Mouse (Mus musculus): Measurements from ENCODE around the gene Uso1. TPM values are rescaled to one million over a fixed set of nuclear protein-coding genes. Genes with fewer than 3 reads are reported as not detected.

Uso1 gene
- total RNA-seq, 2 experiments from 2014 or later, result 81.8 to 98.8 TPM

DNA sequence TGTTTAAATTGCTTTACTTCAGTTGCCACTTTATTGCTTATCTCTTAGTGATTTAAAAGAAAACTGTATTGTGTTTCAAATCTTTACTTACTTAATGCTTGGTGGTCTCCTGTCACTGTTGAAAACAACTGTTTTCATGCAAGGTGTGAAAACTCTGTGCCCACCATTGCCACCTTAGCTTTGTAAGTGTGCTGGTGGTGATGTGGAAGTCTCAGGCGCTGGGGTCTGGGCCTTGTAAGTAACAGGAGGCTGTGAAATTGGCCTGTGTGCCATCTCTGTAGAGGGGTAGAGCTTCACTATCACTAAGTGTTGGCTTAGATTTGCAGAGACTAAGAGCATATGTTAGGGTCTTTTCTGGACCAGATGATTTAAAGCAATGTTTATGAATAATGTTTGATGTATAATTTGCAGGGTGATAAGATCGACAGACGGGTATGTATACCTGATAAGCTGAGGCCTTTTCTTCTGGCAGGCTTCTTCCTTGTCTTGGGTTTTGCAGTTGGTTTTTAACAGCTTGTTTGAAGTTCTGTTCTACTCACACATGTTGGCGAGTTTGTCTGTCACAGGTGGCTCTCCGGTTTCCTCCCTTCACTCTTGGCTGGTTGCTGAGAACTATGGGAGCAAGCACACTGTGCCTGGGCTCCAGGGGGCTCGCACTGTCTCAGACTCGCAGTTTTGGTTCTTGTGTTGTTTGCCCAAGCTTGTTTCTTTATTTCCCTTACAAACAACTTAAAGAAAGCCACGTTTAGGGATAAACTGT is 45.5 kb downstream of the Uso1 start:
- no peak for DNase-seq (ENCODE audit: low spot score in 2 of 2)

DNA sequence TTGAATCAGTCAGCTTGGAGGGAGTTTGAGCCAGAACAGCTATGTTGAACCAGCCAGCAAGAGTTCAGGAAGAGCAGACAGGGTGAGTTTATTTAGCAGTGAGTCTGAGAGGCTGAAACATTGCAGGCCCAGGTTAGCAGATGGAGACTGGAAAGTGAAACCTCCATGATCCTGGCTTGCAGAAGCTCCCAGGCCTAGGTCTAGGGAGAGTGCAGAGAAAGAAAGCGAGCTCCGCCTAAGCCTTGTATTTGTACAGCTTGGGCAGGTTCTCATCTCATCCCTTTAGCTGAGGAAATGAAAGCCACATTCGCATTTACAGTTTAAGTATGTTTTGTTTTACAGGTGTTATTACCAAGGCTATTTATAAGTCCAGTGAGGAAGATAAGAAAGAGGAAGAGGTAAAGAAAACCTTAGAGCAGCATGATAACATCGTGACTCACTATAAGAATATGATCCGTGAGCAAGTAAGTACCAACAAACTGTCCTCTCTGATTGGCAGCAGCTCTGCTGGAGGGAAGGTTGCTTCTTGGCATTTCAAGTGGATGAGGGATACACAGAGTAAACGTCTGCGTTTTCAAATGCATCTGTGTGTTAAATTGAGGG is 51.2 kb downstream of the Uso1 start:
- DNase-seq (ENCODE audit: low spot score in 2 of 2), result no peak

DNA sequence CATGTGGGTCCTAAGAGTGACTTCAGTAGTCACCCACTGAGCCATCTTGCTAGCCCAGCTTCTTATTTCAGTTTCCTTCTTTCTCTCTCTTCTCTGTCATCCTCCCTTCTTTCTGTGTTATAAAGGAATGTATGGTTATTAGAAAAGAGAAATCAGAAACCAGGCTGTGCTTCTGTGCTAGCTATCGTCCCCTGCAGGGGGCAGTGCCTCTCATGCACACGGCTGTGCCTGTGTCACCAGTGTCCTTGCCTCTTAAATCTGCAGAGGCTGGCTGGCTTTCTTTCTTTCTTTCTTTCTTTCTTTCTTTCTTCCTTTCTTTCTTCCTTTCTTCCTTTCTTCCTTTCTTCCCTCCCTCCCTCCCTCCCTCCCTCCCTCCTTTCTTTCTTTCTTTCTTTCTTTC is 58.0 kb downstream of the Uso1 start:
- DNase-seq (ENCODE audit: low spot score in 2 of 2), result peak; percentile 24 to 40

- peak in 1 of 2 experiments; percentile 32 for DNase-seq (ENCODE audit: low spot score in 2 of 2)
These were observed 59.4 kb downstream of the Uso1 start for GRCm38 (mm10) chr5:92196895-92197811.

DNA sequence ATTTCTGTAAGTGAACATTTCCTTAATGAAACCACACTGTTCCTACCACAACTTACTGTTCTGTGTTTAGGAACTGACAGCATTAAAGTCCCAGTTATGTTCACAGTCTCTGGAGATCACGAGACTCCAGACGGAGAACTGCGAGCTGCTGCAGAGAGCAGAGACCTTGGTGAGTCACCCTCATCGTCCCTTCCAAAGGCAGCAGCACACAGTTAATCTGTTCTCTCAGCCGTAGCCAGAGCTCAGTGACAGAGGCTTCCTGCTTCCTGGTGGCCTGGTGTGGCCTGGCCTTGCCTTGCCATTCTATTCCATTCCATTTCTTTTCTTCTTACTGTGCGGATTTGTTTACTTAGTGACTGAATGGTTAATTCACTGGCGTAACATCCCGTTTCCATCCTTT is 60.5 kb downstream of the Uso1 start:
- DNase-seq (ENCODE audit: low spot score in 2 of 2), result peak in 1 of 2 experiments; percentile 20

DNA sequence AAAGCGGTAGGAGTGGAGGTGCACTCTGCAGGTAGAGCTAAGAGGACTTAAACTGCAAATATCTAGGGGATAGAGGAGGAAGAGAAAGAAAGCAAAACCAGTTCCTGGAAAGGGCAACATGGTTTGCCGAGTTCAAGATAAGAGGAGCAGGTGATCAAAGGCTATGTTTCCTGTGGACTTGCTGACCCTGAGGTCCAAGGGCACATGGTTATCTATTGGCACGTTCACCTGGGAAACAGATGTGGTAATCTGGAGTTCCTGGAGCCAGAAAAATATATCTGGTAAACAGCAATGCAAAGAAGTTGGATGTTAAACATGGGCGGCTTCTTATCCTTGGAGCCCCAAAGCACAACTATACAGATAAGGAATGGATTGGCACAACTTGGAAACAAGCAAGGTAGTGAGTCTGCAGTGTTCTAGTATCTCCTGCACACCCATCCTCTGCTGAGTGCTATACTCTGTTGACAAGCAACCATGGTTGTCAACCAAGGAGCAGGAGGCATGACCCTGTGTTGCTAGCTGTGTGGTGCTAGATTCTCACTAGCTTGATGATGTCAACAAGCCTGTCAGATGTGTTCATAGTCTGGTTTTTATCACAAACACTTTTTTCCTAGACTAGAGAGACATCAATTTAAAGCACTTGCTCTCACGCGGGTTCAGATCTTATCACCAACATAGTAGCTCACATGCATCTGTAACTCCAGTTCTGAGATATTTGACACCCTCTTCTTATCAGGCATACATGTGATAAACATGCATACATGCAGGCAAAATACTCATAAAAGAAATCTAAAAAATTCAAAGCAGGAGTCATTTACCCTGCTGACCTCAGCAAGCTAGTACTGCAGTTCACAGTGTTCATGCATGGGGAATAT is 66.7 kb downstream of the Uso1 start:
- DNase-seq (ENCODE audit: low spot score in 2 of 2), result no peak

DNA sequence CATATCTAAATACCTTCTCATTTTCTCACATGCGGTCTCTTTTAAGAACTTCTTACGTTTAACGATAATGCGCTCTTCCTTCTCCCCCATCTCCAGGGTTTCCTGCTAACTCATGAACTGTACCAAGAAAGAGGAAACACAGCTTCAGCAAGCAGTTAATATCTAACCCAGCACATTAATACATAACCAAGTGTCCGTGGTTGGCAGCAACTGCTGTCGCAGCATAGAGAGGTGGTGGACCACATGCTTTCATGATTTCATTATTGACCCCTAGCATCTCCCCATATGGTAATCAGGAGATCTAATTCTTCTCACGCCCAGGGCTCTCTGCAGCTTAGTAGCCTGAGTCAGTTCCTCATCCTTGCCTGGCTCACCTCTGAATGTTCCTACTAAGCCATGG is 67.4 kb downstream of the Uso1 start:
- DNase-seq (ENCODE audit: low spot score in 2 of 2), result no peak

- no peak for DNase-seq (ENCODE audit: low spot score in 2 of 2)
These were observed 68.0 kb downstream of the Uso1 start for GRCm38 (mm10) chr5:92205706-92206105.

GRCm38 (mm10) chr5:92206121-92206520 is 68.4 kb downstream of the Uso1 start:
- DNase-seq (ENCODE audit: low spot score in 2 of 2), result no peak

- no peak for DNase-seq (ENCODE audit: low spot score in 2 of 2)
These were observed 72.5 kb downstream of the Uso1 start for GRCm38 (mm10) chr5:92210205-92210604.

DNA sequence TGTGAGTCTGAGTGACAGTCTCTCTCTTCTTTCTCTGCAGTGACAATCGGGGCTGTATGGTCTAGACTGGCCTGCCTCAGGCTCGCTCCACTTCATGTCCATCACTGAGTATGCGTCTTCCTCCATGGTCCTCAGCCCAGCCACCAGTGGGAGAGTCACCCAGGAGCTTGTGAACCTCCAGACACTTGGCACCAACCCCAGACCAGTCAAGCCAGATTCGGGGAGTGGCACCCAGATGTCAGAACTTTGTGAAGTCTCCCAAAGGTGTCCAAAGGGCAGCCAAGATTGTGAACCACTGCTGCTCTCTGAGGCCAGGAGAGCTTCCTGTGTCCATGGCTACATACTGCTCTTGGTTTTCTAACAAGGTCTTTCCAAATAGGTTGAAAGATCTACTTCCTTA is 74.5 kb downstream of the Uso1 start:
- no peak for DNase-seq (ENCODE audit: low spot score in 2 of 2)

- DNase-seq (ENCODE audit: low spot score in 2 of 2), result no peak
These were observed 77.6 kb downstream of the Uso1 start, which contains the start of gene U90926 for GRCm38 (mm10) chr5:92215308-92215707. Gene U90926 (minus strand): TSS chr5:92215408.

- DNase-seq (ENCODE audit: low spot score in 2 of 2), result no peak
These were observed 81.4 kb downstream of the Uso1 start for GRCm38 (mm10) chr5:92218915-92219793.

DNA sequence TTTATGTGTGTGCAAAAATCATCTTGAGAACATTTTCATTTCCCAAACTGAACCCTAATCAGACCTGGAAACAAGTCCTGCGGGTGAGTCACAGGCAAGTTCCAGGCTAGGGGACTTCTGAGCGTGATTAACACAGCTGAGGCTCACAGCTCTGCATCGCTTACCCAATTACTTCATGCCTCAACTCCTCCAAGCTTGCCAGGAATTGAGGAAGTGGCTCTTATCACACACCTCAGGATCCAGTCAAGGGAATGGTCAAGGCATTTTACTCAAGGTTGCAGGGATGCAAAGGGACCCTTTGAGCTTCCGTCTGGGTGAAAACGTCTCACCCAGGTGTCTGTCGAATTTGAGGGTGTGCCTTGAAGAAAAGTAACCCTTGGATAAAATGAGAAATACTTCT is 82.1 kb downstream of the Uso1 start:
- DNase-seq (ENCODE audit: low spot score in 2 of 2), result no peak

- no peak for DNase-seq (ENCODE audit: low spot score in 2 of 2)
These were observed 82.7 kb downstream of the Uso1 start for GRCm38 (mm10) chr5:92220287-92220902.

DNA sequence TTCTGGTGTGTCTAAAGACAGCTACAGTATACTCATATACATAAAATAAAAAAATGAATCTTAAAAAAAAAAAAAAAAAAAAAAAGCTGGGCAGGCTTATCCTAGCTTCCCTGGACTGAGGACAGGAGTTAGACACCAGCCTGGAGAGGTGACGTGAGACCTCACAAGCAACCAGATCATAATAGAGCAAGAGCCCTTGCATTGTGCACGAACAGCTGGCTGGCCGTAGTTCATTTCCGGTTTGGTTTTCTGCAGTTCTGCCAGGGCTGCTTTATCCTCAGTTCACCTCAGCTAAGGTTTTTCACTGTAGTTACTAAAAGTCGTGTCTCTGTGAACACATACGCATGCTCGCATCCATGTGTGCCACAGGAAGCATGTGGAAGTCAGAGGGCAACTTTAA is 90.0 kb downstream of the Uso1 start:
- DNase-seq (ENCODE audit: low spot score in 2 of 2), result no peak

DNA sequence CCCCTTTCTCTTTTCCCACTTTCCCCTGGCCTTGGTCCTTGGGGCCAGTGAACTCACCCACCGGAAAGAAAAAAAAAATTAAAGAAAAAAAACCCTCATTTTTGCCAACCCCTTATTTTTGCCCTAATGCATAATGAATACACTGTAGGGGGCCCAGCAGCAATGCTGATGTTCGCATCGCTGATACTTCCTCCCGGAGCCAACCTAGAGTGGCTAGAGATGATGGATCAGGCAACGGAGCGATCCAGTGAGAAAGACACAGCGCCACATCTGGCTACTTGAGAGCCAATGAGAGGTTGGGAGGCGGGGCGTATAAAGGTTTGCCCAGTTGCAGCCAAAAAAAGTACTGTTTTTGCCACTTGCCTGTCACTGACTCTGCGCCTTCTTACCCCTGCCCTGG is 91.0 kb downstream of the Uso1 start:
- DNase-seq (ENCODE audit: low spot score in 2 of 2), result no peak

GRCm38 (mm10) chr5:92229514-92229913 is 91.8 kb downstream of the Uso1 start:
- DNase-seq (ENCODE audit: low spot score in 2 of 2), result no peak

DNA sequence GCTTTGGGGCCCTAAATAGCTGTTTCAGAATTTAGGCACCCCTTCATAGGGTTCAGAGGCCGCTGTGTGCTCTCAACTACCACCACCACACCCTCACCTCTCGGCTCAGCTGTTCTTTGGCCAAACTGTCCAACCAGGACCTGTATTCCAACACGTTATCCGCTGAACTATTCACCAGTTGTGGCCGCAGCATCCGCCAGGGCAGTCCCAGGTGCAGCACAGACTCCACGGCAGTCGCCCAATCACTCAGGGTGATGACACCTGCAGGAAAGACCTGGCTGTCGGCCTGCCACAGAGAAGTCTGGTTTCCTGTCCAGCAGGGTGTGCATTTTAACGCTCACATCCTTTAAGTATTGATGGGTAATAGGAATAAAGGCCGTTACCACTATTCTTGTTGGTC is 92.6 kb downstream of the Uso1 start:
- DNase-seq (ENCODE audit: low spot score in 2 of 2), result no peak
